27 mouse cellular contexts compared by ENCODE assay signal in genomic region chr11:45269215-45269614, GRCm38 (mm10).
A peak's percentile ranks its signal among the peaks of the same experiment; 100 is the strongest.
DNase-seq lines count a peak whose midpoint lies in the region; ATAC-seq and TF ChIP-seq lines count a peak whose summit lies in the region.
"Had no signal": no experiment of that assay in that cellular context is flagged by ENCODE, and none has a peak within 500 bp of the region (broad histone marks: within the 10 kb centered on the region; RNA-seq: fewer than 3 reads in every experiment).

No protein-coding gene starts in this region.

- H3K27ac ChIP-seq in lung, embryonic 14.5 days (ENCODE audit: low read depth) = no peak overlapping the region
- peak overlapping the region; percentile 43; the same call in 1 of the 2 replicates for H3K27ac ChIP-seq in lung, embryonic 16.5 days (ENCODE audit: low read length)
- H3K27ac ChIP-seq: embryonic facial prominence, embryonic 12.5 days; heart, embryonic 13.5 days; kidney, postnatal 0 days; liver, embryonic 14.5 days; midbrain, embryonic 15.5 days; neural tube, embryonic 12.5 days had no signal

- no peak overlapping the region for H3K4me3 ChIP-seq in lung, embryonic 14.5 days (ENCODE audit: low read depth, low read length)
- H3K4me3 ChIP-seq in lung, adult 2 months (replicated peaks; ENCODE audit: extremely low read depth, low read depth, low read length) = no peak overlapping the region
- H3K4me3 ChIP-seq in lung, embryonic 16.5 days (ENCODE audit: low read length) = no peak overlapping the region
- H3K4me3 ChIP-seq: embryonic facial prominence, embryonic 12.5 days; heart, embryonic 13.5 days; midbrain, embryonic 15.5 days; neural tube, embryonic 12.5 days had no signal

- TF ChIP-seq POLR2A in lung, adult 2 months (IDR thresholded peaks at IDR 0.05; ENCODE audit: borderline replicate concordance, extremely low read depth, low read depth, low read length) = no peak

- peak; percentile 77 for ATAC-seq in lung, embryonic 14.5 days (ENCODE audit: insufficient read depth)
- peak; percentile 64 for ATAC-seq in lung, embryonic 16.5 days (ENCODE audit: low read depth)
- ATAC-seq: forebrain, embryonic 14.5 days; intestine, embryonic 16.5 days; midbrain, embryonic 15.5 days; Patski had no signal

- H3K9ac ChIP-seq in lung, embryonic 14.5 days = no peak overlapping the region
- no peak overlapping the region for H3K9ac ChIP-seq in lung, embryonic 16.5 days (ENCODE audit: low read length)
- H3K9ac ChIP-seq: embryonic facial prominence, embryonic 12.5 days; heart, embryonic 13.5 days; liver, embryonic 14.5 days; midbrain, embryonic 15.5 days; neural tube, embryonic 12.5 days had no signal

- no peaks in the 10 kb centered on the region for H3K9me3 ChIP-seq in lung, embryonic 14.5 days (ENCODE audit: low read depth, low read length)
- no peaks in the 10 kb centered on the region for H3K9me3 ChIP-seq in lung, embryonic 16.5 days (ENCODE audit: control insufficient read depth, low read length)
- H3K9me3 ChIP-seq: embryonic facial prominence, embryonic 12.5 days; G1E; heart, embryonic 13.5 days; midbrain, embryonic 15.5 days; neural tube, embryonic 12.5 days had no signal

- peak; percentile 76 to 79 for DNase-seq in cerebellum, postnatal 10 days
- no peak for DNase-seq in cerebellum, adult 11 months
- DNase-seq in lung, embryonic 14.5 days = peak; percentile 84
- DNase-seq in lung, adult 2 months = no peak
- DNase-seq in lung, postnatal 36 days = peak; percentile 44
- DNase-seq in gastrocnemius, postnatal 25 days = no peak
- no peak for DNase-seq in gastrocnemius, postnatal 10 days
- DNase-seq: adrenal gland, postnatal 10 days; cerebellum, adult 18-20 months; embryo, embryonic 11 days; heart, postnatal 14 days; kidney, adult 8-10 months; kidney, postnatal 4 days; liver; right cerebral cortex, postnatal 25 days; thymus, postnatal 14 days had no signal

- H3K4me2 ChIP-seq in lung, embryonic 14.5 days = no peak overlapping the region
- no peak overlapping the region for H3K4me2 ChIP-seq in lung, embryonic 16.5 days (ENCODE audit: low read depth, low read length)
- H3K4me2 ChIP-seq: embryonic facial prominence, embryonic 12.5 days; heart, embryonic 13.5 days; midbrain, embryonic 15.5 days; neural tube, embryonic 12.5 days had no signal

- no peaks in the 10 kb centered on the region for H3K27me3 ChIP-seq in lung, embryonic 14.5 days (ENCODE audit: insufficient read depth, low read length)
- H3K27me3 ChIP-seq in lung, embryonic 16.5 days (ENCODE audit: control insufficient read depth, insufficient read depth, low read depth, low read length) = no peaks in the 10 kb centered on the region
- H3K27me3 ChIP-seq: embryonic facial prominence, embryonic 12.5 days; heart, embryonic 13.5 days; midbrain, embryonic 15.5 days; neural tube, embryonic 12.5 days; Patski had no signal

- WGBS in lung, embryonic 14.5 days = 29% methylated on average over 5 of the region's 5 CpGs
- WGBS in lung, adult 2 months = 51% methylated on average over 5 of the region's 5 CpGs
- 36% methylated on average over 5 of the region's 5 CpGs for WGBS in lung, embryonic 16.5 days

- no peaks in the 10 kb centered on the region for H3K36me3 ChIP-seq in lung, embryonic 14.5 days (ENCODE audit: insufficient read depth)
- no peaks in the 10 kb centered on the region for H3K36me3 ChIP-seq in lung, embryonic 16.5 days (ENCODE audit: control insufficient read depth, insufficient read depth, low read length)
- H3K36me3 ChIP-seq: embryonic facial prominence, embryonic 12.5 days; G1E; heart, embryonic 13.5 days; midbrain, embryonic 15.5 days; neural tube, embryonic 12.5 days had no signal

- no peak for TF ChIP-seq CTCF in lung, embryonic 14.5 days (IDR thresholded peaks at IDR 0.05; ENCODE audit: low read depth)
- TF ChIP-seq CTCF in lung, adult 2 months (IDR thresholded peaks at IDR 0.05; ENCODE audit: insufficient read depth, low read length) = no peak

- H3K4me1 ChIP-seq in lung, embryonic 14.5 days (ENCODE audit: insufficient read depth) = no peaks in the 10 kb centered on the region; the same call in none of the 2 replicates
- no peaks in the 10 kb centered on the region; the same call in 1 of the 2 replicates for H3K4me1 ChIP-seq in lung, adult 2 months (ENCODE audit: control insufficient read depth, insufficient read depth, low read length)
- peaks cover 5% of the 10 kb centered on the region; the same call in 1 of the 2 replicates for H3K4me1 ChIP-seq in lung, embryonic 16.5 days (replicated peaks; ENCODE audit: control insufficient read depth, insufficient read depth, low read length)
- H3K4me1 ChIP-seq: embryonic facial prominence, embryonic 12.5 days; midbrain, embryonic 15.5 days; neural tube, embryonic 12.5 days had no signal

Comparison
In these comparisons a context has a peak if more than half of its experiments do, and no peak if none do; other contexts are left out.
1. DNase-seq: peak in cerebellum, postnatal 10 days (2 of 2), lung, embryonic 14.5 days (single experiment) and lung, postnatal 36 days (single experiment); none in cerebellum, adult 11 months (single experiment), lung, adult 2 months (single experiment), gastrocnemius, postnatal 25 days (single experiment) and gastrocnemius, postnatal 10 days (single experiment).